Mouse (Mus musculus) left cerebral cortex, postnatal 25 days (tissue): ENCODE results near the gene Reg3g. TPM values are rescaled to one million over a fixed set of nuclear protein-coding genes. Genes with fewer than 3 reads are reported as not detected.
"Not testable (repeated sequence)": the region's sequence is repeated elsewhere in the genome, so short reads cannot be mapped to it uniquely, and the experiment has no call there.

Experiments
- DNase-seq, 2 experiments: peaks; one replicate each; pipeline ENCODE4 v3.0.0; 2022; ENCODE audit warnings: low spot score in 2 of 2, mixed read lengths in 1 of 2
- intact Hi-C: fragments of 180-260 bp; cut with DNase I; formaldehyde crosslinking; loops from one replicate; pipeline ENCODE4 v1.15.1; 2025
- total RNA-seq, 2 experiments: library from RNA; stranded (reverse); gene quantifications; 2 replicates each; pipeline ENCODE4 v1.2.3; 2021

The Reg3g gene
- total RNA-seq = not detected

- no peak for DNase-seq
- intact Hi-C loops = no loop called here
Observed at GRCm38 (mm10) chr6:78468772-78469171, at the start of gene Reg3g. Gene Reg3g (minus strand): TSS chr6:78468872.

GRCm38 (mm10) chr6:78515777-78516446 lies 47.2 kb upstream of the Reg3g start:
- intact Hi-C loops = no loop called here
- DNase-seq = peak; percentile 19 to 24

- peak; percentile 46 to 54 for DNase-seq
- intact Hi-C loops = loop anchor here (1.0 to 5.0 kb wide), 2 partner anchors 181 to 881 kb away; no protein-coding TSS in a partner anchor
Observed at GRCm38 (mm10) chr6:78512833-78513232, 44.2 kb upstream of the Reg3g start.

- intact Hi-C loops = loop anchor here (5.0 kb wide), 1 partner anchor 878 kb away; no protein-coding TSS in a partner anchor
- DNase-seq = no peak
Observed at GRCm38 (mm10) chr6:78510173-78510900, 41.7 kb upstream of the Reg3g start.

- intact Hi-C loops = no loop called here
- DNase-seq = no peak
Observed at GRCm38 (mm10) chr6:78505745-78506144, 37.1 kb upstream of the Reg3g start.

GRCm38 (mm10) chr6:78494633-78495032 lies 26.0 kb upstream of the Reg3g start:
- no peak for DNase-seq

GRCm38 (mm10) chr6:78469287-78469686 lies 615 bp upstream of the Reg3g start:
- no peak for DNase-seq
- intact Hi-C loops = no loop called here

More at GRCm38 (mm10) chr6:78494633-78495032, 26.0 kb upstream of the Reg3g start:
- intact Hi-C loops = no loop called here

- no peak for DNase-seq
- intact Hi-C loops = no loop called here
Observed at GRCm38 (mm10) chr6:78463266-78463665, 5.4 kb downstream of the Reg3g start.

- no peak for DNase-seq
- intact Hi-C loops = no loop called here
Observed at GRCm38 (mm10) chr6:78462360-78462759, 6.3 kb downstream of the Reg3g start.

- intact Hi-C loops = loop anchor here (1.0 to 2.0 kb wide), 2 partner anchors 120 to 180 kb away; no protein-coding TSS in a partner anchor
Observed at GRCm38 (mm10) chr6:78460191-78460825, 8.4 kb downstream of the Reg3g start.

GRCm38 (mm10) chr6:78452804-78453203 lies 15.9 kb downstream of the Reg3g start:
- intact Hi-C loops = no loop called here

More at GRCm38 (mm10) chr6:78460191-78460825, 8.4 kb downstream of the Reg3g start:
- peak; percentile 42 to 93 for DNase-seq

GRCm38 (mm10) chr6:78448409-78448808 lies 20.3 kb downstream of the Reg3g start:
- intact Hi-C loops = no loop called here
- no peak for DNase-seq

More at GRCm38 (mm10) chr6:78452804-78453203, 15.9 kb downstream of the Reg3g start:
- no peak for DNase-seq

GRCm38 (mm10) chr6:78447202-78447601 lies 21.5 kb downstream of the Reg3g start:
- intact Hi-C loops = no loop called here
- no peak for DNase-seq

GRCm38 (mm10) chr6:78425497-78425896 lies 43.2 kb downstream of the Reg3g start:
- intact Hi-C loops = no loop called here
- no peak for DNase-seq

- DNase-seq, intact Hi-C loops: not testable (repeated sequence)
Observed at GRCm38 (mm10) chr6:78422411-78422810, 46.3 kb downstream of the Reg3g start, which contains the start of gene Reg1. Gene Reg1 (plus strand): TSS chr6:78422711.

Other genes with a start within 250 kb of the Reg3g start
- not detected for gene Reg3b, start 98.2 kb downstream of the Reg3g start, total RNA-seq
- gene Reg3d, start 90.0 kb downstream of the Reg3g start, total RNA-seq = not detected
- gene Reg3a, start 88.2 kb downstream of the Reg3g start, total RNA-seq = not detected
- gene Reg2, start 73.2 kb downstream of the Reg3g start, total RNA-seq = not detected
- not detected for gene Reg1, start 46.2 kb downstream of the Reg3g start, total RNA-seq